Mouse (Mus musculus): ENCODE measurements at regions not wholly inside any gene's neighbourhood (a gene's known extent, or its start where the extent isn't known, plus 50 kb on each side); places are given as distances from the start of the nearest gene placed in this dataset.

DNA sequence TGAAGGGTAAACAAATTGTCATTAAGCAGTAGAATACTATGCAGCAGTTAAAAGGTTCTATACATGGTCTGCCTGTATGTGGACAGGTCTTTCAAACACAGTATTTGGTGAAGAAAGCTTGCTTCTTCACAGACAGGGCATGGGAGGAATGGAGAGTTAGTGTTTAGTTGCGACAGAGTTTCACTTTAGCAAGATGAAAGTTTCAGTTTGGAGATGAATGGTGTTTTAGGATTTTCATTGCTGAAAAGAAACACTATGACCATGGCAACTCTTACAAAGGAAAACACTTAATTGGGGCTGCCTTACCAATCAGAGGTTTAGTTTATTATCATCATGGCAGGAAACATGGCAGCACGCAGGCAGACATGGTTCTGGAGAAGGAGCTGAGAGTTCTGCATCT, 162.2 kb upstream of the Id2 start:
- DNase-seq (ENCODE audit: low spot score): no peak

DNA sequence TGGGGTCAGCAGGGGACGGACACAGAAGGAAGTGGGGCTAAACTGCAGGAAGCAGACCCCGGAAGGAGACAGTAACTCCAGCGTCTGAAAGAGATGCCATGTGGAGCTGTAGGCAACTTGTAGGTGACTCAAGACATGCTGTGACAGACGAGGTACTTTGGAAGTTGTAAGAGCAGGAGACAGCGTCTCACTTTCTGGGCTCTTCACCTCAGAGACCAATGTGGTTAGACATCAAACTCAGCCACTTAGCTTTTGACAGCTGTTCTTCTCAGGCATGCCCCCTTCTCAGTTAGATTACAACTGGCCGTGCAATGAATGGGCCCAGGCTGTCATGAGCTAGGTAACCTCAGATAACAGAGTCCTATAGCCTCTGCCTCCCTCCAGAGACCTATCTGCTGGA, 159.3 kb upstream of the Id2 start:
- DNase-seq (ENCODE audit: low spot score): no peak

DNA sequence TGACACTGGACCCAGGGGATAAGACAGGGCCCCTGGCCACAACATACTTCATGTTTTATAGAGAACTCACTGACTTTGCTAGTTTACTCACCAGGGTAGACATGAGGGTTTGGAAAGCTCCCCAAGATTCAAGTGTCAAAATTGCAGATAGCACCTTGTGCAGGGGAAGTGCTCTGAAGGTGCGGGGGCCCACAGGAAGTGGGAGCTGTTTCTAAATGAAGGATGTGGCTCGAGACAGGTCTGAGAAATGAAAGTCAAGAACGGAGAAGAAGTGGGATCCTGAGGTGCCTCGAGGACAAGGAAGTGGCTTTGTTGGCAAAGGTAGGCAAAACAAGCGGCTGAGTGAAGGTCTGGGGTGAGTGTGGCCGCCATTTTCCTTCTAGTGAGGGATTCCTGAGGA, 157.8 kb upstream of the Id2 start:
- no peak for DNase-seq (ENCODE audit: low spot score)

DNA sequence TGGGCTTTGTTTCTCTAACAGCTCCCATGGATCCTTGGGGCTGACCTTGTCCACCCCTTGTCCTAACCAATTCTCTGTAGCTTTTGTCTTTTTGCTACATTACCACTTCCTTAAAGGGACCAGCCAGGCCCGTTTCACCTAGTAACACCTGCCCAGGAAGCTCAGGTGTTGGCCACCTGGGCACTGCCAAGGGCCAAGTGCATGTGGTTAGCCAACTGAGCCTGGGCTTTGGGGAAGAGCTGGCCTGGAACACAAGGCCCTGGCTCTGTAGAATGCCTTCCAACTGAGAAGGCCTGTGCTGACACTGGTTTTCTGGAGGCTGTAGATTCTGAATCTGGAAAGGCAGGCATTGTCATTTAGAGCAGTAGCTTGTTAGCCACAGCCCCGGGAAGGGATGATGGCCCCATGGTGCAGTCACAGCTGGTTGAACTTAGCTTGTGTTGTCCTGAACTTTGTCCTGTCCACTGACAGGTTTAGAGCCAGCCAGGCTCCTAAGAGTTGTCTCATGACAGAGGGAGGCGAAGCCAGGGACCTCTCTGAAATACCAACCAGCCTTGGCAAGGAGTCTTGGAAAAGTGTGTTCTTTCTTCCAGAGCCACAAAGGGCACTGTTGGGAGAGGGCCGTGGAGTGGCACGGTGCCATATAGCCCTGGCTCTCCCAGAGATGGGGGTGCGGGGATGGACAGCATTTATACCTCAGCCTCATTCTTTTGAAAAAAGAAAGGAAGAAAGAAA, 156.0 kb upstream of the Id2 start:
- DNase-seq (ENCODE audit: low spot score): no peak

DNA sequence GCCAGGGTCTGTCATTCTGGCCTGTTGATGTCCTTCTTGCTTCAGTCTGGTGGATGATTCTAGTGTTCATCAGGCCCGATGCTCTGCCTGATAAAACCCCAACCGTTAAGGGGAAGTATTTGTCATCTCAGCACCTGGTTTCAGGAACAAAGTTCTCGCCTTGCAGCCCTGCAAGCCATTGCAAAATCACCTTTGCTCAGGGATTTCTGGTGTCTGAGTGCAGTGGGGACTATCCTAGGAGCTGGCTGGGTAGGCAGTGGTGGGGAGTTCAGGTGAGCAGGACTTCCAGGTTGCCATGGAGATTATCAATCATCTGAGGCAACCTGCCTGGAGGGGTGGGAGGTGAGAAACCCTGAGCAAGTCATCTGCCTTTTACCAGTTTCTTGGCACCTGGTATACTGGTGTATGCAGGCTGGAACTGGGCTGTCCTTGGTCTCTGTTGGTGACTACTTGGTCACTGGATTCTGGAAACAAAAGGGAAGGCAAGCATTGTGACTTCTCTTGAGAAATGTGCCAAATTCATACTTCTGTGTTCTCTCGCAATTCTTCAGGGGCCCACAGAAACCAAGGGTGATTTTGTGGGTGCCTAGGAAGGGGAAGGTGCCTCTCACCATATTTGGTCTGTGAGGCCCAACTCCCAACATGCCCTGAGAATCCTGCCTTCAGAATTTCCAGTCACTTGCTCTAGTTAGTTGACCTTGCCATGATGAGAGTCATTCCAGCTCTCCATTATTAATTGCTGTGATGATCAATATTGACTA, 154.7 kb upstream of the Id2 start:
- no peak for DNase-seq (ENCODE audit: low spot score)

DNA sequence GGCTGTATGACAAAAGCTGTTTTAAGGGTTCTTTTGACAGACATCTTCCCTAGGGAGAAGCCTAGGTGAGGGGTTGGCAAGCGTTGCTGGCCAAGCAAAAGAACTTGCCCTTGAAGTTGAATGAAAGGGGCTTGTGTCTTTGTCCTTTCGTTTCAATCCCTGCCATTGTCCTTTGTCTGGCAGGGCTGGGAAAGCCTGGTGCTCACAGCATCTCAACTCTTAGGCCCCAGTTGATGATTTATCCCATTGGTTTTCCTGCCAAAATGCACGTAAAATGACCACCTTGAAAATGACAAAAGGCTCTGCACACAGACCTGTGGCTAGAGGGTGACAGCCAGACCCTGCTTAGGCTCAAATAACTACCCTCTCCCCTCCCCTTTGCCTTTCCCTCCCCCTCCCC, 153.9 kb upstream of the Id2 start:
- no peak for DNase-seq (ENCODE audit: low spot score)

DNA sequence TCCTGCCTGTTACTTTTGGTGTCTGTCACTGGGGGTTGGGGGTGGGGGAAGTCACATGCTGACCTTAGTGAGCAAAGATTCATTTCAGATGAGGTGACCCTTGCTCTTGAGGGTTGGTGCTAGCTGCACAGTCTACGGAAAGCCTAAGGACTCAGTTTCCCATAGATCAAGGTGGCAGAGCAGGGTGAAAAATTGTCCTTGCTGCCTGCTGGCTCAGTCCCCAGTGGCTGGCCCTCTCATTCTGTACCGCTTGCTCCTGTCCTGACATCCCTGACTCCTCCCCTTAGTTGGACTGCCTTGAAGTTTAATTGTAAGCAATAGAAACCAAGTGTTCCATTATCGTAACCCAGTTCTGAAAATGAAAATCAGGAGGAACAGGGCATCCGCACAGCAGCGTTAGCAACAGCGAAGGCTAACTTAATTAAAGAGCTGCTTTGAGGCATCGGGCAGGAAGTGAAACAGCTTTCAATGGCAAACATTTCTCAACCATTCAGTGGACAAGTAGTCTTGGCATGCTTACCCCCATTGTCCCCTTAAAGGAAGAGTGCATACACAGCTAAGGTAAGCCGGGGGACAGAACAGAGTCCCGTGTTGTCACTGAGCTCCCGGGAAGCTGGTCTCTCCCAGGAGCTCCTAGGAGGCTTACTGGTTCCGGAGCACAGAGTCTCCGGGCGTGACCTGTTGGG, 151.9 kb upstream of the Id2 start:
- no peak for DNase-seq (ENCODE audit: low spot score)

DNA sequence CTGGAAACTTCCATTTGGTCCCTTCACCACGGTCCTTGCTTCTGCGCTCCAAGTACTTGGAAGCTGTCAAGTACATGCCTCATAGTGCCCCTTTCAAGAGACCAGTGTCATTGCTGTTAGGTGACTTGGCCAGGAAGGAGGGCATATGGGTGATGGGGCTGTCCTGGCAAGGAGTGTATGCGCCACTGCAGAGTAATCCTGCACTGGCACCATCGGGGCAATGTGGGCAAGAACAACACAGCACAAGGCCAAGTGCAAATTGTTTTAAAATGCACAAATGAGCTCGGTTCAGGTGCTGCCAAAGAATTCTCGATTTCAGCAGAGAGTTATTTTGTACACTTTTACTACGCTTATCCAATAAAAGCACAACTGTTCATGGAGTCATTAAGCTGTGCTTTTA, 149.6 kb upstream of the Id2 start:
- DNase-seq (ENCODE audit: low spot score): no peak

DNA sequence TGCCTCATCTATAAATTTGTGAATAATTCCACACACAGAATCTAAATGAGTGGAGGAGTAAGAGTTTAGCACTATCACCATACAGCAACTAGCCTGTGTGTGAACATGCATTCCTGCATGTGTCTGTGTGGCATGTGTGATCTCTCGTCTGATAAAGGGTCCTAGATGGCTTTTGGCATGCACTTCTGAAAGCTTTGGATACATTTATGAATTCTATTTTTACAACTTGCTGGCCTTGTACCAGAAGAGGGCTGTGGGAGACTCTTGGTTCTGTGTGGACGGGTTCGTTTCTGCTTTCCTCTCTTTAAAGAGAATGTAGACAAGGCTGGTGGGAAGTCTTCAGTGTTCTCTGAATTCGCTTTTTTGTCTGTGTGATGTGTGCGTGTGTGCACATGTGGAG, 148.7 kb upstream of the Id2 start:
- DNase-seq (ENCODE audit: low spot score): no peak

DNA sequence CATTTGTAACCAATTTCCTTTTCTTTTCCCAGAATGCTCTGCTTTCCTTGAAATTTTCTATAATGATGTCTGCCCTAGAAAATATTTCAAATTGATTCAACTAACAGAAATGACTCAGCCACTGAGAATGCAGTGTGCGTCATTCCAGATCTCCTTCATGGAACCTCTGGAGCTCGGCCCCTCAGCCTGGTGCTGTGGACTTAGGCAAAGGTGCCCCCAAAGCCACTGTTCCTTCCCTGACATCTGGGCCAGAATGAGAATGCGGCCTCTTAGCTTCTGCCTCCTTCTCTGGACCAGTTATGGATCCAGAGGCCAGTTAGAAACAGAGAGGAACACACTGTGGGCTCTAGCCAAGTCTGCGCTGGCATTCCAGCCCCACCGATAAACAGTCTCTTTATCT, 148.3 kb upstream of the Id2 start:
- DNase-seq (ENCODE audit: low spot score): no peak

DNA sequence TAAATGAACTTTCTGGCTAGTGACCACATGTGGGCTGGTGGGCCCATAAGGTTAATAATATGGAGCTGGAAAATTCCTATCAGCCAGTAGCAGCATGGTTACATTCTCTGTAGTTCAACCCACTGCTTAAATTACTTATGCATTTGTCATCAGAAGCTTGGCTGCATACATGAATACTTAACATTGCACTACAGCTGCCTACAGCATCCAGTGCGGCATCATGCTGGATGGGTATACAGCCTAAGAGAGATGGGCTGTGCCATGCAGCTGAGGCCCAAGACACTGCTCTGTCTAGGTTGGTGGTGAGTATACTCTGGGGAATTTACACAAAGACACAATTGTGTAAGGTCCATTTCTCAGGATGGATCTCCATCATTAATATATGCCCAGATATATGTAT, 147.7 kb upstream of the Id2 start:
- DNase-seq (ENCODE audit: low spot score): no peak

DNA sequence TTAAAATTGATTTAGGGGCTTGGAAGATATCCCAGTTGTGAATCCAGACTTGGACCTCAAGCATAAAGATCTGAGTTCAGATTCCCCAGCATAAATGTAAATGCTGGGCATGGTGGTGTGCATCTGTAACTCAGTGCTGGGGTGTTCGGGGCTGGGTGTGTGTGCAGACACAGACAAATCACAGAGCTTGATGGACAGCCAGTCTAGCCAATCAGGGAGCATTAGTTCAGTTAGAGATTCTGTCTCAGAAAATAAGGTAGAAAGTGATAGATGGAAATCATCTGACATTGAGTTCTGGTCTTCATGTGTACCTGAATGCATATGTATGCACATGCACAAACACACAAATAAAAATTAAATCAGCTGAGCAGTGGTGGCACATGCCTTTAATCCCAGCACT, 147.0 kb upstream of the Id2 start:
- DNase-seq (ENCODE audit: low spot score): no peak

DNA sequence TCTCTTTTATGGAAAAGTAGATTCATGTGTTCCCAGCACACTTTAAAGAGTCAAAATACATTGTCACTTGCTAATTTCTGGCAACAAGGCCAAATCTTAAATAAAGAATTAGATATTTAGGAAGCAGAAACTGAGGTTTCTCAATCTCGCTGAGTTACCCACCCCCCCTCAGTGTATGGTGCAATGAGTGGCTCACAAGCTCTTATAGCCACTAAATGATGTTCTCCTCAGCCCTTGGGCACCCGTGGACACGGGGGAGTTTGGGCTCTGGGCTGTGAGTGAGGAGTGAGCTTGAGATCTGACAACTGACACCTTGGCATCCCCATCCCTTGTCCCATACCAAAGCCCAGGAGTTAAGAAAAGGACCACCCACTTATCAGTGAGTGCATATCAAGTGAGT, 145.4 kb upstream of the Id2 start:
- no peak for DNase-seq (ENCODE audit: low spot score)

DNA sequence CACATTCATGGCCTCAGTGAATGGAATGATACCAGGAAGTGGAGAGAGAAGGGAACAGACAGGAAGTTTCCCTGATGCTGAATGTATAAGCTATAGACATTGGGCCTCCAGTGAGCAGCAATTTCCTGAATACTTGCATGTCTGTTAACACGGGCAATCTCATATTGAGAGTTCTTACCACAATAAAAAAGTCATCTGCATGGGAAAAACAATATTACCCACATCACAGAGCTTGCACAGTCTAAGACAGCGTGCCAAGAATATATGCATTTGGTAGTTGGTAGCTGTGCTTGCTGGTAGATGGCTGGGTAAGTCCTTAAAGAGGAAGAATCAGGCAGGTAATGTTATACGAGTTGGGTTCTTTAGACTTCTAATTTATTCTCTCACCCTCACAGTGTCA, 144.7 kb upstream of the Id2 start:
- DNase-seq (ENCODE audit: low spot score): no peak

DNA sequence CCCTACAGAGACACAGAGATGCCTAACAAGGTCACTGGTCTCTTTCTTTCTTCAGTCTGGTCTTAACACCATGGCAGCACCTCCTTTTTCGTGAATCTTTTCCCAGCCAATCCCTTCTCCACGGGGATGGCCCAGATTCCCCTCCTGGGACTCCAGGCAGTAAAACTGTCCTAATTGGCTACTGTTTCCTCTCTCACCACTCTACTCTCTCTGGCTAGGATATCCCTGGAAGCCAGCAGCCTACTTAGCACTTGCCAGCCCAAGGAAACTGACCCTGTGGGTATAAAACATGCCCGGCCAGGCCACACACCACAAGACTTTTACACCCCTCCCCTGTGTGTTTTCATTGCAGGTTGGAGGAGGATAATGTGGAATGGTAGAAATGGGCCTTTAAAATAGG, 143.9 kb upstream of the Id2 start:
- DNase-seq (ENCODE audit: low spot score): no peak

DNA sequence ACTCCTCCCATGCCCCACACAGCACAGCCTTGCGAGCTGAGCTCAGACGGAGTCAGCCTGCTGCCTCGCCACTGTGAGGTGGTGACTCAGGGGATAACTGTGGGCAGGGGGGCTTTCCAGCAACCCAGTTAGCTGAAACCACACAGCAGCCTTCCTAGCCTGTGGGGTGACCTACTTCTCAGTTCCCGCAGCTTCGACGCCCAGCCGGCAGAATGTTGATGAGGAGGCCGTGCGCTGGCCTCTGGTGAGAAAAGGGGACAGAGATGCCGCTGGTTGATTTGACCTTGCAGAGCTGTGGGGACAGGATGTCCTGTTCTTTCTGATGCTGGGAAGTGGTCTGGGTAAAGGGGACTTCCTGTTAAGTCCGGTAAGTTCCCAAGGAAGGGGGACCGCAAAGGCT, 143.2 kb upstream of the Id2 start:
- no peak for DNase-seq (ENCODE audit: low spot score)

DNA sequence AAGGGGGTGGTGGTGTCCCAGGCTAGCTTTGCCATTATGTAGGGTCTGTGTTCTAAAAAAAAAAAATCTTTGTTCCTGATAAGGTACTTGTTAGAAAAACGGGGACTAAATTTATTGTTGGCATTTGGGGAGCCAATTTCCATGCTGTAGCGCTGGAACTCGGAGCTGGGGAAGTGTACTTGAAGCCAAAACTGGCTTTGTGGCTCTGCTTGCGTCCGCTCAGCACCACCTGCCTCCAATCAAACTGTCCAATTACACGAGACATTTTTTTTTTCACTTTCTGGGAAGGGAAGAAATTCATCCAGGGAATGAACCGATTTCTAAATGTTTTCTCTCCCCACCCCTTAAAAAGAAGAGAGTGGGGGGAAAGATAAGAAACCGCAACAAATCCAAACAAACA, 138.1 kb upstream of the Id2 start:
- no peak for DNase-seq (ENCODE audit: low spot score)

DNA sequence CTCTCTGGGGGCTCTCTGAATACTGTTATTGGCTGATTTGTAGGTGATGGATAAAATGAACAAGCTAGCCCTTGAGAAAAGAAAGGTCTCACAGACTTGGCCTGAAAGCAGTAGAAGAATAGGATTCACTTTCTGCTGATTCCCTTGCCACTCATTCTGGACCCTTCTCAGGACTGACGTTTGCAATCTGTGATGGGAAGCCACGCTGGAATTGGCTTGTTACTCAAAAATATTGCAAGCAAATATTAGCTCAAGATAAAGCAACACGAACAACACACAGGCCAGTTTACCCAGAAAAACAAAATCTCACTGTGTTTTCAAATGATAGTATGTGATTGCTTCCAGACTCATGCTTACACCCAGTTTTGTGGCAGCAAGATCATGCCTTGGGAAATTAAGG, 137.7 kb upstream of the Id2 start:
- no peak for DNase-seq (ENCODE audit: low spot score)

DNA sequence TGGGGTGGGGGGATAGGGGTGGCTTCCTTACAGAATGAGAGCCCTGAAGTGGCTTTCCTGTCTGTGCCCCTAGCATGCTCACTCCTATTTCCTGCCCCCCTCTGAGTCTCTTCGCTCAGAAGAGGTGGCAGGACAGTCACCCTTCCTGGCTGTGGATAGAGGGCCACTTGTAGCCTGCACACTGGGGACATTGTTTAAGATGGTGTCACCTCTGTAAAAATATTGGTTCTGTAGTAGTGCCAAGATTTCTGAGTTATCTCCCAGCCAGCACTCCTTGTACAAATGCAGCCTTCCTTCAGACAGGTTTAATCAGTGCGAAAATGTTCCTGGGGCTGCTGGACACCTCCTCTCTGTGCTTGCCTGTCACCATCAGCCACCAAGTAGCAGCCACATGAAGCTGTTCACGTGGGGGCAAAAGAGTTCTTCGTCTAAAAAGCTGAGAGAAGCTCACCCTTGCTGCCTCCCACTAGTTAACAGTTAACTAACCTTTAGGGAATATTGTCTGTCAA, 136.1 kb upstream of the Id2 start:
- no peak for DNase-seq (ENCODE audit: low spot score)

DNA sequence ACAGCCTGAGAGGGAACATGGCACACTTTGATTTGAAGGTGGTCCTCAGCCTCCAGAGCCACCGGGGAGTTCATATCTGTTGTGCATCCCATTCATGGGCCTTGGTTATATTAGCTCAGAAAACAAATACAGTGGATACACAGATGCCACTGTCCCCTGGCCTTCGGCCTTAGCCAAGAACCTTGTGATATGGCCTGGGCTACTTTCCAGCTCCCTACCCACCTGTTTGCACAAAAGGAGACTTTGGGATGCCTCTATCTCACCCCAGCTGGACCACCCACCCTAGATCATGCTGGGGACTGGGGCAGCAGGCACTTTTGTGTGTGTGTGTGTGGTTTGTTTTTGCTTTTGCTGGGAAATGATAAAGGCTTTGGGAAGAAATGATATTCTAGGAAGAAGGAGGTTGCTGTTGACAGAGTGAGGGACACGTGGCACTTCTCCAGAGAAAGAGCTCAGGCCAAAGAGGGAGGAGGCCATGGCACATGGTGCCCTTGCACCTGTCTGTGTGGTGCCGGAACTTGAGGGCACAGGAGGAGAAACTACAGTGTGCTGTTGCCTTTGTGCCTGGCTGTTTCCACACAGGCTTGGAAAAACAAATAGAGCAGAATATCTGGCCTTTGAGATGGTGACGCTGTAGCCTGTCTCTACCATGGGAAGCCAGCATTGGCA, 135.6 kb upstream of the Id2 start:
- no peak for DNase-seq (ENCODE audit: low spot score)

DNA sequence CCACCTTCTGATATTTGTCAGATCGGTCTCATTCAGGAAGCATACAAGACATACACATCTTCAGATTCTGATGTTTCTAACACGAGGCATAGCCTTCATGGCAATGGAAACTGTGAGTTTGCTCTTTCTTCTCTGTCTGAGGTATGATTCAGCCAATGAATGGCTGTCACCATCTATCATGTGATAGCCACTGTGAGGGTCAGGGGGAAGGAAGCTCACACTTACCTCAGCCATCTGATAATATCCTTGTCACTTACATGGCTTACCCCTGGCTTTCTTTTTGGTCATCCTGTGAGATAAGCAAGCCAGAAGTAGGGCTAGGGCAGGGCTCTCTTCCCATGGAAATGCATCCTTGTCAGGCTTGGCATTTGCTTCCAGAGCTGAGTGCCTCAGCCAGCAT, 131.8 kb upstream of the Id2 start:
- DNase-seq (ENCODE audit: low spot score): no peak

DNA sequence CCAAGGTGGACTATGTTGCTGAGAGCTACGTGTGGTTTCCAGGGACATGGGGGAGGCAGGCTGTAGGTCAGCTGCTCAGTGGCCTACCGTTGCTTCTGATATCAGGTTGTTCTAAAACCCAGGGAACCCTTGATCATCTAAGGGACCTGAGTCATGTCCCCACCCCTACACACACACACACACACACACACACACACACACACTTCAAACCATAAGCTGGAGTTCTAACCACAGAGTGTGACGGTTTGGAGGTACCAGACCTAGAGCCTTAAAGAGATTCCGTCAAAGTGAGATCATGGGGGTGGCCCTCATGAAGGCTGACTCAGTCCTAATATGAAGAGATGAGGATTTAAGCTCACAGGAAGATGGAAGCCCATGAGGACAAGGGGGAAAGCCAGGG, 130.8 kb upstream of the Id2 start:
- no peak for DNase-seq (ENCODE audit: low spot score)

DNA sequence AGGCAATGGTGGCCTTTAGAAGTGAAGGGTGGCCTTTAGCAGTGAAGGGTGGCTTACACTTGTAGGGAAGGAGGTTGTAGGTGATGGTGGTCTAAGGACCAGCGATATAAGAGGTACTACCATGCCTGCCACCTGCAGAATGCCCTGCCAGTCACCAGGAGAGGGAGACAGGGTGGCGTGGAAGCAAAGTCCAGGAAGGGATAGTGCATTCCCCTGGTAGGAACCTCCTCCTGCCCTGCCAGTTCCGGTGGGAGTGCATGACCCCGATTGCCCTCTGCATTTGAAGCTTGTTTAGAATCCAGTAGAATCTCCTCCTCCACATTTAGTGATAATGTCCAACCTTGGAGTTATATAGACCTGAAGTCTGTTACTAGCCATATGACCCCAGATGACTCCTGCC, 127.7 kb upstream of the Id2 start:
- no peak for DNase-seq (ENCODE audit: low spot score)

Measured in ovary, postnatal 36 days (tissue).